Mouse (Mus musculus) kidney, embryonic 15.5 days (tissue): ENCODE results near the gene Mvb12a. TPM values are rescaled to one million over a fixed set of nuclear protein-coding genes. Genes with fewer than 3 reads are reported as not detected.

ENCODE experiments used
- polyA plus RNA-seq: library from polyadenylated mRNA; unstranded; fragments of >200 nt; fragmentation: Nextera tagmentation; extraction: Ambion mirVana; gene quantifications from 2 replicates; pipeline ENCODE4 v1.2.1, GENCODE M21; 2015

Gene Mvb12a
- polyA plus RNA-seq, 1 experiment from 2014 or later = 99.8 TPM

Other genes with a start within 250 kb of the Mvb12a start
- 103 and 105 TPM in 2 replicates for gene Use1, start 176.1 kb upstream of the Mvb12a start, polyA plus RNA-seq
- 6.6 and 7.1 TPM in 2 replicates for gene Ocel1, start 171.6 kb upstream of the Mvb12a start, polyA plus RNA-seq
- gene Nr2f6, start 161.0 kb upstream of the Mvb12a start, polyA plus RNA-seq = 96.1 and 99.9 TPM in 2 replicates
- 19.1 and 22.3 TPM in 2 replicates for gene Ushbp1, start 147.1 kb upstream of the Mvb12a start, polyA plus RNA-seq
- 117 and 118 TPM in 2 replicates for gene Babam1, start 146.1 kb upstream of the Mvb12a start, polyA plus RNA-seq
- 46.7 and 57.1 TPM in 2 replicates for gene Ankle1, start 136.9 kb upstream of the Mvb12a start, polyA plus RNA-seq
- 42.8 and 47.0 TPM in 2 replicates for gene Abhd8, start 79.3 kb upstream of the Mvb12a start, polyA plus RNA-seq
- 178 and 198 TPM in 2 replicates for gene Mrpl34, start 78.0 kb upstream of the Mvb12a start, polyA plus RNA-seq
- 98.1 and 106 TPM in 2 replicates for gene Dda1, start 73.7 kb upstream of the Mvb12a start, polyA plus RNA-seq
- 1.4 and 2.0 TPM in 2 replicates for gene Ano8, start 57.0 kb upstream of the Mvb12a start, polyA plus RNA-seq
- 21.3 and 22.9 TPM in 2 replicates for gene Gtpbp3, start 54.8 kb upstream of the Mvb12a start, polyA plus RNA-seq
- 136 and 143 TPM in 2 replicates for gene Plvap, start 31.2 kb upstream of the Mvb12a start, polyA plus RNA-seq
- 0.52 and 1.2 TPM in 2 replicates for gene Ccdc194, start 17.2 kb upstream of the Mvb12a start, polyA plus RNA-seq
- 50.2 and 53.0 TPM in 2 replicates for gene Bst2, start 5.5 kb upstream of the Mvb12a start, polyA plus RNA-seq
- gene Tmem221, start 15.9 kb downstream of the Mvb12a start, polyA plus RNA-seq = 10.6 and 12.8 TPM in 2 replicates
- gene Nxnl1, start 23.7 kb downstream of the Mvb12a start, polyA plus RNA-seq = 0.18 and 0.36 TPM in 2 replicates
- 44.5 and 45.3 TPM in 2 replicates for gene Slc27a1, start 26.0 kb downstream of the Mvb12a start, polyA plus RNA-seq
- 232 and 247 TPM in 2 replicates for gene Pgls, start 49.3 kb downstream of the Mvb12a start, polyA plus RNA-seq
- gene Fam129c, start 54.7 kb downstream of the Mvb12a start, polyA plus RNA-seq = 4.7 and 5.6 TPM in 2 replicates
- 67.7 and 78.0 TPM in 2 replicates for gene Colgalt1, start 68.1 kb downstream of the Mvb12a start, polyA plus RNA-seq
- gene Unc13a, start 128.8 kb downstream of the Mvb12a start, polyA plus RNA-seq = 0.80 and 1.2 TPM in 2 replicates
- 6.3 and 7.2 TPM in 2 replicates for gene Jak3, start 133.4 kb downstream of the Mvb12a start, polyA plus RNA-seq
- gene Insl3, start 146.3 kb downstream of the Mvb12a start, polyA plus RNA-seq = 1.2 and 1.7 TPM in 2 replicates
- 2.8 and 3.9 TPM in 2 replicates for gene B3gnt3, start 158.9 kb downstream of the Mvb12a start, polyA plus RNA-seq
- 6.3 and 6.5 TPM in 2 replicates for gene Fcho1, start 182.8 kb downstream of the Mvb12a start, polyA plus RNA-seq